Mouse (Mus musculus) erythroid progenitor cell, adult 5-6 weeks (primary cell): Measurements from ENCODE around the gene Rpl37a. TPM values are rescaled to one million over a fixed set of nuclear protein-coding genes. Genes with fewer than 3 reads are reported as not detected.

Experiments
- ATAC-seq: replicated peaks from 2 replicates; pipeline ENCODE4 v1.8.0; 2016; ENCODE audit warnings: moderate number of reproducible peaks, mild to moderate bottlenecking, moderate TSS enrichment, inconsistent platforms; ENCODE audit not compliant: poor library complexity, low FRiP score, severe bottlenecking
- total RNA-seq, 2 experiments: library from RNA; stranded (forward) in 1 of 2; stranded (reverse) in 1 of 2; fragments of 150-400 nt in 1 of 2; fragments of 186-747, 209-891 nt in 1 of 2; gene quantifications; 2 replicates each; pipeline versions ENCODE4 v1.2.3 to v1.2.4; 2015 to 2017; ENCODE audit warnings: low replicate concordance in 2 of 2

Rpl37a gene
- total RNA-seq (2015; ENCODE audit: low replicate concordance) (395 and 505 TPM in 2 replicates), total RNA-seq (2017; ENCODE audit: low replicate concordance) (97.7 and 148 TPM in 2 replicates)

GRCm38 (mm10) chr1:72710753-72711653 lies at the start of gene Rpl37a:
Gene Rpl37a, plus strand, starts transcription at chr1:72711290.
- ATAC-seq: peak; percentile 94

GRCm38 (mm10) chr1:72673070-72673469 lies 38.0 kb upstream of the Rpl37a start:
- no peak for ATAC-seq

GRCm38 (mm10) chr1:72696256-72696655 lies 14.8 kb upstream of the Rpl37a start:
- ATAC-seq: no peak

- ATAC-seq: no peak
These were observed 12.4 kb upstream of the Rpl37a start for GRCm38 (mm10) chr1:72698651-72699050.

- ATAC-seq: no peak
These were observed 10.6 kb upstream of the Rpl37a start, which contains the start of gene Ankar for GRCm38 (mm10) chr1:72700479-72700878. Gene Ankar, minus strand, starts transcription at chr1:72700579.

- no peak for ATAC-seq
These were observed 3.6 kb upstream of the Rpl37a start for GRCm38 (mm10) chr1:72707525-72707924.

GRCm38 (mm10) chr1:72711684-72712083 lies 594 bp downstream of the Rpl37a start:
- ATAC-seq: peak; percentile 50

GRCm38 (mm10) chr1:72714547-72714946 lies 3.5 kb downstream of the Rpl37a start:
- ATAC-seq: no peak

- ATAC-seq: no peak
These were observed 4.0 kb downstream of the Rpl37a start for GRCm38 (mm10) chr1:72715065-72715464.

GRCm38 (mm10) chr1:72715593-72716361 lies 4.7 kb downstream of the Rpl37a start:
- no peak for ATAC-seq

GRCm38 (mm10) chr1:72716421-72716820 lies 5.3 kb downstream of the Rpl37a start:
- ATAC-seq: no peak

GRCm38 (mm10) chr1:72716926-72717325 lies 5.8 kb downstream of the Rpl37a start:
- no peak for ATAC-seq

- ATAC-seq: no peak
These were observed 6.5 kb downstream of the Rpl37a start for GRCm38 (mm10) chr1:72717540-72717939.

GRCm38 (mm10) chr1:72718846-72719245 lies 7.8 kb downstream of the Rpl37a start:
- peak; percentile 71; the same call in 1 of the 2 replicates for ATAC-seq

GRCm38 (mm10) chr1:72720115-72720725 lies 9.1 kb downstream of the Rpl37a start:
- no peak for ATAC-seq

- no peak for ATAC-seq
These were observed 11.6 kb downstream of the Rpl37a start for GRCm38 (mm10) chr1:72722646-72723045.

GRCm38 (mm10) chr1:72724354-72724753 lies 13.3 kb downstream of the Rpl37a start:
- no peak for ATAC-seq

GRCm38 (mm10) chr1:72725941-72726340 lies 14.9 kb downstream of the Rpl37a start:
- ATAC-seq: no peak

- no peak for ATAC-seq
These were observed 17.7 kb downstream of the Rpl37a start for GRCm38 (mm10) chr1:72728781-72729180.

- no peak for ATAC-seq
These were observed 19.0 kb downstream of the Rpl37a start for GRCm38 (mm10) chr1:72730126-72730525.
